Mouse (Mus musculus) CH12F3 (cell line): ENCODE data around the gene Rpl13a.
"Not testable (repeated sequence)": the region's sequence is repeated elsewhere in the genome, so short reads cannot be mapped to it uniquely, and the experiment has no call there.

Experiments used
- in situ Hi-C: fragments of 300-500 bp; cut with MboI; formaldehyde crosslinking; loops from 2 replicates; pipeline ENCODE4 v1.14.3; 2020; ENCODE audit warnings: low sequenced_read_pairs

Gene Rpl13a

DNA sequence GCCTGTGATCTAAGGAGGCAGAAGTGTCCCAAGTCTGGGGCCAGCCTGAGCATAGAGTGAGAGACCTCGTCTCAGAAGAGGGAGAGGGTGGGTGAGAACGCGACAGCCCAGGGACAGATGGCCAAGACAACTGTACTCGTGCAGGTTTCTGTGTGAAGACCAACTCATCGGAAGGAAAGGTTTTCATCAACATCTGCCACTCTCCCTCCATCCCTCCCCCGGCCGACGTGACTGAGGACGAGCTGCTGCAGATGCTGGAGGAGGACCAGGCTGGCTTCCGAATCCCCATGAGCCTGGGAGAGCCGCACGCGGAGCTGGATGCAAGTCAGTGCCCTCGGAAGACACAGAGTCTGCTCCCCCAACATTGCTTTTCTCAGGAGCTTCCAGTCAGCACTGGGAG is 28.9 kb upstream of the Rpl13a start:
- in situ Hi-C loops = loop anchor here (5.0 kb wide), 1 partner anchor 35 kb away; no protein-coding TSS in a partner anchor

DNA sequence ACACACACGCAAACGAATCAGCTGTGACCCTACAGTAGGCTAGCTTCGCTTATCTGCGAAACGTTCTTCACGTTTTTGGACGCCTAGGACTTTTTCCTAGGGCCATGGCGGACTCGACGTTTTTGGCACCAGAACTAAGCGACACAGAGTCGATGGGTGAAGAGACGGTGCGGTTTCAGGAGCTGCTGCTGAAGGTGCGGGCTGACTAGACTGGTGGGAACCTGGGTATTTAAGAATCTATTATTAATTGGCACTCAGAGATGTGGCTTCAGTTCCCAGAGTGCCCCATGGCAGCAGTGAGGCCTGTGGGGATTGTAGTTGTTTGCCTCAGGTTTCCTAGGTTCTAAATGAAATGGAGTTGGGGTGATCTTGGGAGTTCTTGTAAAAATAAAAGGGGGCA is 27.6 kb upstream of the Rpl13a start:
- in situ Hi-C loops = loop anchor here (5.0 kb wide), 1 partner anchor 36 kb away; no protein-coding TSS in a partner anchor

DNA sequence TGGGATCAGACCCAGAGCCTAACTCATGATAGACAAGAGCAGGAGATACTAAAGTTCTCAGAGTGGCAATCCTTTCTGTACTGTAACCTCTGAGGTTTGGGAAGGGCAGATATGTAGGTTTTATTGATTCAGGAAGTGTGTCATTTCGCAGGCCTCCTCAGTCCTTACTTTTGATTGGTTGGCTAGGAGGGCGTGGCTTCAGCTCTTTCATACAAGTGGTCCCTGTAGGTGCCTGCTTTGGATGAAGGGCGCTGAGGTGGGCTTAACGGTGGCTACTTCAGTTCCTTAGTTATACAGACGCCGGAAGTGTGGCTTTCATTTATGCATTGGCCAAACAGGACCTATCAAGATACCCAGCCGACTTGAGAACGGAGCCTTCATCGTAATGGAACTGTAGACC is 27.0 kb upstream of the Rpl13a start:
- in situ Hi-C loops = loop anchor here (5.0 kb wide), 1 partner anchor 37 kb away; no protein-coding TSS in a partner anchor

DNA sequence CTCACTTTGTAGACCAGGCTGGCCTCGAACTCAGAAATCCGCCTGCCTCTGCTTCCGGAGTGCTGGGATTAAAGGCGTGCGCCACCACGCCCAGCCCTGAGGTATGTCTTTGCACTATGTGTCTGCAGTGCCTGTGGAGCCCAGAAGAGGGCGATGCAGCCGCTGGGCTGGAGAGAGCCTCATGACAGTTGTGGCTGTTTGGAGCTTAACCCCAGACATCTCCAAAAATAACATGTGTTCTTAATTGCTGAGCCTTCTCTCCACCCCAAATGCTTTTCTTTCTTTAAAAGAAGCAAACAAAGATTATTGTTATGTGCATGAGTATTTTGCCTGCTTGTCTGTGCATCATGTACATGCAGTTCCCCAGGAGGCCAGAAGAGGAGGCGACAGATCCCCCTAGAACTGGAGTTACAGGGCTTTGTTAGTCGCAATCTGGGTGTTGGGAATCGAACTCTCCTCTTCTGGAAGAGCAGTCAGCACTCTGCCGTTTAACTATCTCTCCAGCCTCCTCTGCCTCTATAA is 26.5 kb upstream of the Rpl13a start:
- in situ Hi-C loops = loop anchor here (5.0 kb wide), 1 partner anchor 37 kb away; no protein-coding TSS in a partner anchor

DNA sequence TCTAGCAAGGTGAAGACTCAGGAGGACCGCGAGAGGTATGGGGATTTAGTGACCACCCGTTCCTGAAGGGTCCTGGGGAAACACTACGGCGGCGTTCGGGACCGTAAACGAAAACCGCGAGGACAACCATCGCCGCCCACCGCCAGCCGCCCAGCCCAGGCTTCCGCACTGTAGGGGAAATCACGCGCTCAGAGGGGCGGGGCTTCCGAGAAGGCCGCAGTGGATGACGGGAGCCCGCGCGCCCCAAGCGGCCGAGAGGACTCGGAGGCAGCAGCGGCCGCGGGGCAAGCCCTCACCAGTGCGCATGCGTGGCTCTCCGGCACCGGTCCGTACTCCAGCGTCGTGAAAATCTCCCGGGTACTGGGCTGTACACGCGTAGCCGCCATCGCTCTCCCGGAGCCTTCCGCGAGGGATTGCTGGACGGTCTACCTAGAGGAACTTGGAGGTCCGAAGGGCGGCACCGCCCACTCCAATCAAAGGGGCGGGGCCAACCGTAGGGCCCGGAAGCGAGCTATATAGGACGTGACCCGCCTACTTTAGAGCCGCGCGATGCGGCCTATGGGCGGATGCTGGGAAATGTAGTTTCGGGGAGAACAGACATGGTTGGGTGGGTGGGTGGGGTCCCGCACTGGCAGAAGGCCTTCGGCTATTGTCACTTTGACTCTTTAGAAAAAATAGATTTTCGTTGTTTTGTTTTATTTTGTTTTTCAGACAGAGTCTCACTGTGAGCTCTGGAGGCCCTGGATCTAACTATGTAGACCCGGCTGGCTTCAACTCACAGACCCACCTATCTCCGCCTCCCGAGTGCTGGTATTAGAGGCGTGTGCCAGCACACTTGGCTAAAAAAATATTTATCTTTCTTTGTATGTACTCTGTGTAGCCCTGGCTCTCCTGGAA is 25.8 kb upstream of the Rpl13a start, which contains the start of the genes Pih1d1 and Aldh16a1:
Gene Pih1d1, plus strand, starts transcription at position 208 of the 897 bp plus-strand sequence.
Gene Aldh16a1, minus strand, starts transcription at position 489 of the 897 bp plus-strand sequence.
- in situ Hi-C loops = no loop called here

DNA sequence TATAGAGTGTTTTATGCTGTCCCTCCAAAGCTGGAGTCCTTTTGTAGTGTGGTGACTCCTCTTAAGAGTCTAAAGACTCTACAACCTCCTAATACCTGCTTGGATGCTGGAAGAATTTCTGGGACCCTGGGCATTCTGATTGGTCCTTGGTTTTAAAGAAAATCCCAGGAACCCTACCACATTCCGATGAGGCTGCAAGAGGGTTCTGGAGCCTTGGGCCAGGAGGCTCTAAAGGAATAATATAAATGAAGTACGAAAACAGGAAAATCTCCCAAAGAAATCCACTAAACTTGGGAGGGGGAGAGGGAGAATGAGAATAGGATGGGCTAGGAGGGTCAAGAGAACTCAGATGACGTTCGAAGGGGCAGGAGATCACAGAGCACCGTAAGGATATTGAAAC is 25.0 kb upstream of the Rpl13a start:
- in situ Hi-C loops = no loop called here

DNA sequence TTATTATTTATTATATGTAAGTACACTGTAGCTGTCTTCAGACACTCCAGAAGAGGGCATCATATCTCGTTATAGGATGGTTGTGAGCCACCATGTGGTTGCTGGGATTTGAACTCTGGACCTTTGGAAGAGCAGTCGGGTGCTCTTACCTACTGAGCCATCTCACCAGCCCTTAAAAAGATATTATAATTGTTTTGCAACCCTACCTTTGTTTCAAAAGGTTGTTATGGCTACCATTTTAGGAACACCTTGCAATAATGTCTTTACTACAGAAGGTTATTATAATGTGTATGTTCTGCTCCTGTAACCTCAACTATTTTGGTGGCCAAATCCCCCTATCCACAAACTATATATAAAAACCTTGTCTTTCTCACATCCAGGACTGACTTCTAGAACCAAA is 24.5 kb upstream of the Rpl13a start:
- in situ Hi-C loops = not testable (repeated sequence)

DNA sequence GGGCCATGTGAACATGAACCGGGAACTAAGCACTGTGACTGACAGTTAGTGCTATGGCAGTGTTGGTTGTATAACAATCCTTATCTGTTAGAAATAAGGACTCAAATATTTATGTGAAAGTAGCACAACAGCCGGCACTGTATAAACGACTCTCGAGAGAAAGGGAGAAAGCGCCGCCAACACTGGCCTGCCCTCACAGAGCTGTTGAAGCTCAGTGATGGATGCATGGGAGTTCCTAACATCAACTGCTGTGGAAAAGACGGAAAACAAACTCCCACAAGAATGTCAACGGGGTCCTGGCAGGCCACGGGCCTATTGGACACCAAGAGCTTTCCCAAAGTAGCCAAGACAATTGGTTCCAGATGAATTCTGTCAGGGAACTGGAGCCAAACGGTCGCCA is 22.7 kb upstream of the Rpl13a start:
- in situ Hi-C loops = no loop called here

DNA sequence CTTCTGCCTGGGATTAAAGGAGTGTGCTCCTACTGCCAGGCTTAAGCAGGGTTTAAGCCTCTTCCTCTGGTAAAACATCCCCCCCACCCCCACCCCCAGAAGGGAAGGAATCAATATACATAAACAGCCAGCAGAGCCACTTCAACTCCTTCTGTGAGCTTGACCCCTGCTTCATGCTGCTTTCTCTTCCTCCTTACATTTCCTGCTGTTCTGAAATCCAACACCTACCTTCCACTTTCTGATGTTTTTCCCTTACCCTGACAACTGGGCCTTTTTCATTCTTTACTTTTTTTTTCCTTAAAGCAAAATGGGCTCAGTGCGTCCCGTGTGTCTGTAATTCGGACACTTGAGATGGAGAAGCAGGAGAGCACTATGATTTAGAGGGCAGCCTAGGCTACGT is 21.8 kb upstream of the Rpl13a start:
- in situ Hi-C loops = no loop called here

DNA sequence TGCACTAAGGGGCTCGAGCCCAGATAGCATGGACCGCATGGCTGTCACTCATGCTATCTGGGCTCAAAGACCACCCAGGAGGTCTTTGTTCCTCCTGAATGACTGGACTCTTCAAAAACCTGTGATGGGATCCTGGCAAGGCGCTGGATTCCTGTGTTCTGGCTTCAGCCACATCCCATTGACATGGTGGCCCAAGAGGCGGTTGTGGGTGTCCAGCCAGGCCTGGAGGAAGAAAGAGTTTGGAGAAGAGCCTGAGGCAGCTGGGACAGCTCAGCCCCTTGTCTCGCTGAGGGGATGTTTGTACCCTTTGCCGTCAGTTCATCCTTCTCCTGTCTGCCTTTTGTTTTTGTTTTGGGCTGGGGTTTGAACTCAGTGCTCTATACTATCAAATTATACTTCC is 21.0 kb upstream of the Rpl13a start:
- in situ Hi-C loops = no loop called here

DNA sequence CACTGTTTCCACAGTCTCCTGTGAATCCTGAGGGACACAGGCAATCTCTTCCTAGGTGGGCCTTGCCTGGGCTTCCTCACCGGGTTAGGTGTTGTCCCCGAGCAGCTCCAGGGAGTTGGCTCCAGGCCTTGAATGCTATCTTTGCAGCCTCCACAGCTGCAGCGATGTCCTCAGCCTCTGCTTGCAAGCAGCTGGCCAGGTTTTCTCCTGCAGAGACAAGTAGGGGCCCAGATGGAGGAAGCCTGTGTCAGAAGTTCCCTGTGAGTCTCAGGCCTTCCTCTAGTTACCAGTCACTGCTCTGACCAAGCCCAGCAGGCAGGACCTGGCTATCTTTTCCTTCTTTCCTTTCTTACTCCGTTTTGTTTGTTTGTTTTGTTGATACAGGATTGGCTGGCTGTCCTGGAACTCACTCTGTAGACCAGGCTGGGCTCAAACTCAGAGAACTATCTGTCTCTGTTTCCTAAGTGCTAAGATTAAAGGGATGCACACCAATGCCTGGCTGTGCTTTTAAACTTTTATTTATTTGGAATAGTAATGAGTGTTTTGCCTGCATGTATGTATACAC is 20.1 kb upstream of the Rpl13a start:
- in situ Hi-C loops = no loop called here

DNA sequence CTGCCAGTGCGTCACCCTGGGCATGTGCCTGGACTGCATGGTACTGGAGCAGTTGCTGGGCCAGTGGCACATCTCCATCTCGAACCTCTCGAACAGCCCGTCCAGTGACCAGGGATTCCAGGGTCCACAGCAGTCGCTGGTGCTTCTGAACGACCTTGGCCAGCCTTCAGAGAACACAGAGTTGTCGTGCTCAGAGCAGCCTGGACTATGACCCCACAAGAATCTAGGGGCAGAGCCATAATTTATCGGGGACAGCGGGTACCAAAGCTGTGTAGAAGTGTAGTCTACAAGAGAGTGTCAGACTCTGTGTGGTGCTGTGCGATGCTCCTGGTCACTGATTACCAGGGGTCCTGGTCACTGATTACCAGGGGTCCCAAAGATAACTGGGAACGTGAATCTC is 19.3 kb upstream of the Rpl13a start:
- in situ Hi-C loops = no loop called here

DNA sequence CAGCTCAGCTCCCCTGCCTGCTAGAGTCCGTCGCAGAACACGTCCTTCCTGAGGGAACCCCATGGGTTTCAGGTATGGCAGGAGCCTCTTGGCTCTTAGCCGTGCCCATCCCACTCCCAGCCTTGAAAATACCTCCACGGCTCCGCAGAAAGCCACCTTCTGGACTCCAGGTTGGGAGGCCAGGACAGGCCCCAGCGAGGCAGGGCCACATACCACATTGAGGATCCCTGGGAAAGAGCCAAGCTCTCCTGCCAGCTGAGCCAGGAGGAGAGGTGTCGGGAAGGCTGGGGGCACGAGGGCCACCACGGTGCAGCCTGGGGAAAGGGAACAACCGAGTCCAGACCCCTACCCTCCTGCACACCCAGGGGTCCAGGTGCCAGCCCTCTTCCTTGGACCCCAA is 18.7 kb upstream of the Rpl13a start:
- in situ Hi-C loops = no loop called here

DNA sequence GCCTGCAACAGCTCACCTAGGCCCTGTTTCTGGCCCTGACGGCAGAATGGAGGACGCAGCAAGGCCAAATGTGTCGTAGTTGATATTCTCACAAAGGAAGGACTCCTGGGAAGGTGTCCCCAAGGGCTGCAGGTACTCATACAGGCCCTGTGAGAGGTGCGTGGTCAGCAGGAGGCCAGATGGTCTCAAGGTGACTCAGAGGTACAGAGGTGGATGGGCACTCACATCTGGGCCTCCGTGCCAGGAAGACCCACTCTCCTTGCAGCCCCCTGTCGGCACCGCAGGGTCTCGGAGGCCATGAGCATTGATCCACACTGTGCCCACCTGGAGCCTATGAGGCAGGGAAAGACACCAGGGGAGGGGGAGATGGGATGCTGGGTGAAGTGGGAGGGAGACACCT is 16.9 kb upstream of the Rpl13a start:
- in situ Hi-C loops = no loop called here

DNA sequence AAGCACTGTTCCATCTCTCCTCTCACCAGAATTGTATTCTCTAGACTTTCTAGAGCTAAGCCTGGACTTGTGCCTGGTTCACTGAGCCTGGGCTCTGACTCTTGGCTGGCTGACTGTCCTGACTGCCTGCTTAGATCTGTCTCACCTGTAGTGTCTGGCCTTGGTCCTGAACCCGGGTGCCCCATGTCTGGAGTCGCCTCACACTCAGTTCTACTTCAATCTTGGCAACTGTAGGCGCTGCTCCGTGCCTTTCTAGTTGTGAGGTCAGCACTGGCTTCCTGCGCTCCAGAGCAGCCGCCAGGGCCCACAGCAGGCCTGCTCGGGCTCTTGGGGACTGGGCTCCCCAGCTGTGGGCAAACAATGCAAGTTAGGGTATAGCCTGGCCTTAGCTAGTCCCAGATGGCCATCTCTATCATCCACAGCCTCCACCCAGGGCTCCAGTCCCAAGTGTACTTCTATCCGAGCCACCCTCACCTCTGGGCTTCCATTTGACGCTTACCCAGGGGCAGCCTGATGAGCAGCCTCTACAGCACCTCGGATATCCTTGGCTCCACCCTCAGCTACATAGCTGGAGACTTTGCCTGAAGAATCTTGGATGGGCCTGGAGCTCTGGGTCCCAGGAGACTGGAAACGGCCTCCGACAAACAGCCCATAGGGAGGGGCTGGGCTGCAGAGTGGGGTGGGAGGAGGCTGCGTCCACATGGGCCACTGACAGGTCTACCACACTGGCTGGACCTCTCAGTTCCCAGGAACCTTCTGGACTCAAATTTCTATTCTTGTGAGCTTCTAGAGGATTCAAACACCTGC is 16.0 kb upstream of the Rpl13a start:
- in situ Hi-C loops = no loop called here

DNA sequence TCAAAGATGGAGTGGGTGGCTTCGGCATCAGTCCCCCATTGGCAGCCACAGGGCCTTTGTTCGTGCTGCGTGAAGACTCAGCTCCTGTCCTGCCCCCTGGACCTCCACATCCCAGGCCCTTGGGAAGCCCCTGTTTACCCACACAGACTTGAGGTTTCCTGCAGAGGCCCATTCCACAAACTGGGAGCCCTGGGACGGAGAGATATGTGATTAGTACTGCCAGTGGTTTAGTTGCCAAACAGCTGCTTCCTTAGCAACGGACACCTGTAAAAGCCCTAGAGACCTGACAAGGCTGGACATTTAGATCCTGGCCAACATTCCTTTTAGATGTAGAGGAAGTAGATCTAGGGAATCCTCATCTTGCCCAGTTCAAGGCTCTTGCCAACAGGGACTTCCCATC is 13.4 kb upstream of the Rpl13a start:
- in situ Hi-C loops = no loop called here

DNA sequence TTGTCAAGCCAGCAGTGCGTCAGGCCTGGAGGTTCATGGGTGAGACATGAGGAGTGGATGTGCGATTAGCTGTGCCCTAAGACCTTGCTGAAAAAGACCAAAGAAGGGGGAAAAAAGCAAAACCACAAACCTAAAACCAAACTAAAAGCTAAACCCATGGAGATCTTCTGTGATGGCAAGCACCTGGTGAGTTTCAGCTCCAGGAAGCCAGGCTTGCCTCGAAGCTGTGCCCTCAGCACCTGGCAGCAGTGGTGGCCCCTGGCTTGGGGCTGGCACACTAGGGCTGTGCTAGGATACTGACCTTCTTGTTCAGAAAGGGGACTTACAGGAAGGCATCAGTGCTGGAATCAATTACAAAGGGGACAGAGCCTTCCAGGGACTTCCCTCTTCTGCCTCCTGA is 12.8 kb upstream of the Rpl13a start:
- in situ Hi-C loops = no loop called here

DNA sequence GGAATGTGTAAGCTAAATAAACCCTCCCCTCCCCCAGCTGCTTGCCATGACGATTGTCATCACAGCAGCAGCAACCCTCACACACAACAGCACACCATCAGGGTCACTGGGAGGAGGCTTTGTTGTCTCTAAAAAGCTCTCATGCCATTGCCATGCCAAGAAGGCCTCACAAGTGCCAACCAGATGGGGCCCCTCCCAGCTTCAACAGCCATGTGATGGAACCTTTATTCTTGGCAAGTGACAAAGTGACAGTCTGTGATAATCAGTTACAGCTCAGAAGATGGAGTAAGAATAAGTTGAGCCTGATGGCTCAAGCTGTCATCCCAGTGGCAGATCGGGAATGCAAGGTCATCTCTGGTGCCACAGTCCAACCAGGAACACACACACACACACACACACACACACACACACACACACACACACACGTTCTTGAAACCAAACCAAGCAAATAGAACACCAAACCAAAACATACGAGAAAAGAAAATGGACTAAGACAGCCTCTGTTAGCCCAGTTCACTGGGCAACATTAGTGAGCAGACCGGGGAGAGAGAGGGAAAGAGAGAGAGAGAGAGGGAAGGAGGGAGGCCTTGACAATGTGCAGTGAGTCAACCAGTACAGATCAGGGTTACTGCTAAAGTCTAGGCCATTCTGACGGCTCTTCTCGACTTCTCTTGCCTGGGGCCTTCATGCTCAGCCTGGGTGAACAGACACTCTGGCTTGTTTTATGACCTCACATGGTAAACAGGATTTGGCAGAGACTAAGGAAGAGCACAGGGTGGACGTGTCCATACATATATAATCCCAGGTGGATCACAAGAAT is 11.6 kb upstream of the Rpl13a start:
- in situ Hi-C loops = no loop called here

DNA sequence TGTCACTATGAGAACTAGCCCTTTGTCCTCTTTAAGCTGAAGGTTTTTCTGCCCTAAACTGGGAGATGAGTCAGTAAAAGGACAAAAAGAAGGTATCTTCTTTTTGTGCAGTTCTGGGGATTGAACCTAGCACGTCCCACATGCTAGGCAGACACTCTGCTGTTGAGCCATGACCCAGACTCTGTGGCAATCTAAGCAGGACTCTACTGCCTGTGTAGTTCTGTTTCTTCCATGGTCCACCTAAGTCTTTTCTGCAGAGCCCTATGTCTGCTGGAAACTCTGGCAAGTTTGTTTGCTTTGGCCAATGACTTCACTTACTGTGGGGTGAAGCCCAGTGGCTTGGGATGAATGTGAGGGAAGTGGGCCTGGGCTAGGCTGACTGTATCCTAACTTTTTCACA is 9.8 kb upstream of the Rpl13a start:
- in situ Hi-C loops = no loop called here
